Mouse (Mus musculus) brain, embryonic 18.5 days (tissue): ENCODE data around the gene Rnpep.
"Not testable (repeated sequence)": the region's sequence is repeated elsewhere in the genome, so short reads cannot be mapped to it uniquely, and the experiment has no call there.

Source experiments
- DNase-seq: peaks from one replicate; pipeline ENCODE4 v3.0.0-alpha.2; 2012; ENCODE audit warnings: low read depth, low spot score

The Rnpep gene

GRCm38 (mm10) chr1:135258380-135259127, 25.3 kb downstream of the Rnpep start, which contains the start of gene Elf3:
Elf3 (minus strand) TSS chr1:135258568.
- DNase-seq, result no peak

DNA sequence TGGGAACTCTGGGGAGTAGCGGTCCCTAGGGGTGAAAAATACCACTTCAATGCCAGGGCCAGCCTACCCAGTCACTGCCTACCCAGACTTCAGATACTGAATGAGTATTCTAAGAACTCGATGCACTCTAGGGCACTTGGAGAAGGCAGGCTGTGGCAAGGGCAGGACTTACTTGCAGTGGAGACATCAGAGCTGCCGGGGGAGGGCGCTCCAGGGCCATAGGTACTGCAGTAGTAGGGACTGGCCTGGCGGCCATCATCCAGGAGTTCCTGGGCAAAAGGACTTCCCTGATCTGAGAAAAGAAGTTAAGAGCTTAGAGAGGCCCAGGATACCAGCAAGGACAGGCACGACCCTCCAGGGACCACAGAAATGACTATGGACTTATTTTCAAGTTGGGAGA, 27.6 kb downstream of the Rnpep start:
- no peak for DNase-seq

- no peak for DNase-seq
These were observed 31.0 kb downstream of the Rnpep start for GRCm38 (mm10) chr1:135252854-135253253.

DNA sequence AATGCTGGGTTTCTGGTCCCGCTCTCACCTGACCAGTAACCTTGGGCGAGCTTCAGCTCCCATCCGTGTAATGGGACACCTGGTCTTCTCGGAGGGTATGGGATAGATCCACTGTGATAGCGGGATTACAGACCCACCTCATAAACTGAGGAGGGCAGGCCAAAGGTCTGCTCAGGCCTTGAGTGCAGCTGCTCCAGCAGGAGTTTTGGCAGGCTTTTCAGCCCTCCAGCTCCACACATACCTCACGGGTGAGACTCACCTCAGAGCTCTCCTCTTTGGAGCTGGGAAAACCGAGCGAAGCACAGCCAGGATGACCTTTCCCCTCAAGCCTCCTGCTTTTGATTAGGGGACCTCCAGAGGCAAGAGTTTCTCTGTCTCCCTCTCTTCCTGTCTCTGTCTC, 32.5 kb downstream of the Rnpep start:
- no peak for DNase-seq

GRCm38 (mm10) chr1:135250706-135251105, 33.2 kb downstream of the Rnpep start:
- no peak for DNase-seq

DNA sequence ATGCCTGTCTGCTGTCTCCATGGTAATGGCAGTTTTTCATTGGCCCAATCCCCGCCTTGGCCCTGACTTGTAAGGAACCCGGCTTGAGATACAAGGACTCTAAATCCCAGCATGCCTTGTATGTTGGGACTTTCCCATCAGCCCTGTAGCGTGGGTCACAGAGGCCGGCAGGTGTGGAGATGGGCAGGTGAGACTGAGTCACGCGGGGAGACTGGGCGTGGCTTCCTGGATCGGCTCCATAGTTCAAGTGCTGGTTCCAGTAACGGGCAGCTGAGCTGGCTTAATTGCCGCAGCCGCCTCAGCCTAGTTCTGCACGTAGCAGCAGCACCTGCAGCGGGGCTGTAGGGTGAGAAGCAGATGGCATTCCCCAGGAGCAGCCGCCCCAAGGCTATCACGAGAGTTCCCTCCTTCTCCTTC, 35.4 kb downstream of the Rnpep start:
- peak; percentile 59 for DNase-seq

- DNase-seq, result no peak
These were observed 39.9 kb downstream of the Rnpep start for GRCm38 (mm10) chr1:135244014-135244413.

GRCm38 (mm10) chr1:135240206-135240605, 43.7 kb downstream of the Rnpep start:
- not testable (repeated sequence) for DNase-seq

GRCm38 (mm10) chr1:135237131-135237851, 46.6 kb downstream of the Rnpep start:
- no peak for DNase-seq

GRCm38 (mm10) chr1:135234771-135235170, 49.1 kb downstream of the Rnpep start:
- DNase-seq, result no peak

DNA sequence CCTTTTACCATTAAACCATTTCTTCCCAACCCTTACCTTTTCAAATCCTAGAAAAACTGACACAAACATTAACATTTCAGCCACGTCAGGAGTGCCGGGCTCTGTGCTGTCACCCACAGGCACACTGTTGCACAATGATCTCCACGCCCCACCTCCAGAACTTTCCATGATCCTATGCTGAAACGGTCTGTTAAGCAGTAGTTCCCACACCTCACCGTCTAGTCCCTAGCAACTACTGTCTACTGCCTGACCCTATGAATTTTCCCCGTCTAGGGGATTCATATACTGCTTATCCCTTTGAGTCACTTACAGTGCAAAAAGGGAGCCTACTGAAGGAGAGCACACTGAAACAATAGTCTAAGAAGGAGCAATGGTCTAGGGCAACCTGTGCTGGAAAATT, 49.9 kb downstream of the Rnpep start:
- no peak for DNase-seq

GRCm38 (mm10) chr1:135231878-135232277, 52.0 kb downstream of the Rnpep start:
- DNase-seq, result not testable (repeated sequence)

GRCm38 (mm10) chr1:135227339-135227950, 56.4 kb downstream of the Rnpep start:
- DNase-seq, result no peak

- no peak for DNase-seq
These were observed 58.8 kb downstream of the Rnpep start for GRCm38 (mm10) chr1:135224981-135225604.

GRCm38 (mm10) chr1:135224147-135224546, 59.7 kb downstream of the Rnpep start:
- no peak for DNase-seq

- DNase-seq, result no peak
These were observed 66.2 kb downstream of the Rnpep start for GRCm38 (mm10) chr1:135217607-135218233.

- DNase-seq, result no peak
These were observed 69.9 kb downstream of the Rnpep start for GRCm38 (mm10) chr1:135213772-135214640.
